Mouse (Mus musculus): Measurements from ENCODE around the gene Anks3.

Gene Anks3

DNA sequence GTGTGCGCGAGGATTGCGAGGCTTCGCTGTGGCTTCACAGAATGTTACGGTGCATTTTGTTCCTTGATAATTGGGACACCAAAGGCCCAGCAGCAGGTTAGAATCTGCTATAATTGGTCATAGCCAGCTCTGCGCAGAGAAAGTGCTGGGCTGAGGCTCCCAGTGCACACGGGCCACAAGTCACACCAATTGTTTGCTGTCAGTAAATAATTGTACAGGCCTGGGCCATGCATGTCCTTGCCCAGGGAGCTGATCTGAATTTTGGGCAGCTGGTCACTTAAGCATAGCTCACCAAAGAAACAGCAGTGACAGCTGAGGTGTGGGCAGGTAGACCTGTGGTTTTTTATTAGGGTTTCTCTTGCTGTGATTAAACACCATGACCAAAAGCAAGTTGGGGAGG is 36.0 kb downstream of the Anks3 start:
- no peak for DNase-seq (ENCODE audit: low read depth, low spot score)

DNA sequence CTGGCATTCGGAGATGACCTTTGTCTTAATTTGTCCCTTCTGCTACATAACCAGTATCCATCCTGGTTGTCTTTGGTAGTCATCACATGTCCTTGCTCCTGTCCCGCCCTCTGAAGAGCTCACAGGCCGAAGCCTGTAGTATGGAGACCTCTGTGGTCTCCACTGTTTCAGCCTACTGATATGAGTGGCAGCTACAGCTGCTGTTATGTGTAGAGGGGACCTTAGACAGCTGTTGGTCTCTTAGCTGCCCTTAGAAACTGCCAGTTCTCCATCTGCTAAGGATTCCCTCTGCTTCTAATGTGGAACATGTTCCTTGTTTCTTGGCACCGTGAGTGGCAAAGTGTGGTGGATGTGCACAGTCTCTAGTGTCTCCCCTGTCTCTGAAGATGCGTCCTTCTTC is 40.0 kb downstream of the Anks3 start:
- DNase-seq (ENCODE audit: low read depth, low spot score), result no peak

DNA sequence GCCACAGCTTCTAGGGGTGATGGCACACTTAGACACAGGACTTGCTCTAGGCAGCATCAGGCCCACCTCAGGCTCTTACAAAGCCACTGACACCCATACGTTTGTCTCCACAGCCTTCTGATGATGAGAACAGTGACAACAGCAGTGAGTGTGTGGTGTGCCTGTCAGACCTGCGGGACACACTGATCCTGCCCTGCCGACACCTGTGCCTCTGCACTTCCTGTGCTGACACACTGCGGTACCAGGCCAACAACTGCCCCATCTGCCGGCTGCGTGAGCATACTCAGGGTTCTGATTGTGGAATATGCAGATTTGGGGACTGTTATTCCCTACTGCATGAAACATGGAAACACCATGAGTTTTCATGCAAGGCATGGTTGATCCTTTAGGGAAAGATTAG is 41.5 kb downstream of the Anks3 start:
- DNase-seq (ENCODE audit: low read depth, low spot score), result no peak

DNA sequence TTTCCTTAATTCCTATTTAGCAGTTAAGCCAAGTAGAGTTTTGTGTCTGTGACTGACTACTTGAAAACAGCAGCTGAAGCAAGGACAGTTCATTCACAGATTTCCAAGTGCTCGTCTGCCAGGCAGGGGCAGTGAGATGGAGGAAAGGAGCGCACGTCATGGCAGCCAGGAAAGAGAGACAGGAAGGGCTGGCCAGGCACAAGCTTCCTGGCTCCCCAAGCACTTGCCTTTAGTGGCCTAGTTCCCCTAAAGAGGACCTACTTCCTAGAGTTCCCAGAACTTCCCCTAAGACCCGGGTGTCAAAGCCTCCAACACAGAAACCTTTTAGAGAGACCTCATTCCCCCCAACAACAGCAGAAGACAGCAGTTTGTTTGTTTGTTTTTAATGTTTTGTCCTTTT is 43.4 kb downstream of the Anks3 start:
- DNase-seq (ENCODE audit: low read depth, low spot score), result no peak

DNA sequence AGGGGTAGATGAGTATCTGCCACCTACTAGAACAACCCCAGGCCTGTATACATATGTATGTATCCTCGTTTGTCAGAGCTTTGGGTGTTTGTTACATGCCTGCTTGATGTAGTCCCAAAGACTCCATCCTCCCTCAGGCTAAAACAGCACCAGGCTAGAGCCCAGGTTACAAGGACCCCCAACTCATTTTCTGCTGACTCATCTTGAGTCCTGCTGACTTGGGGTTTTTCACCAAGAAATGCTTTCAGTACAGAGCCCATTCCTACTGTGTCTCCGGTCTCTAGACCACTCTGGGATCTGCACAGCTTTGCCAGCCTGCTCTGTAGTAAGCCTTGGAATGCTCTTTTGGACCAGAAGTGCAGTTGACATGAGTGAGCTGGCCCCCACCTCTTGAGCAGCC is 47.4 kb downstream of the Anks3 start:
- DNase-seq (ENCODE audit: low read depth, low spot score), result no peak

DNA sequence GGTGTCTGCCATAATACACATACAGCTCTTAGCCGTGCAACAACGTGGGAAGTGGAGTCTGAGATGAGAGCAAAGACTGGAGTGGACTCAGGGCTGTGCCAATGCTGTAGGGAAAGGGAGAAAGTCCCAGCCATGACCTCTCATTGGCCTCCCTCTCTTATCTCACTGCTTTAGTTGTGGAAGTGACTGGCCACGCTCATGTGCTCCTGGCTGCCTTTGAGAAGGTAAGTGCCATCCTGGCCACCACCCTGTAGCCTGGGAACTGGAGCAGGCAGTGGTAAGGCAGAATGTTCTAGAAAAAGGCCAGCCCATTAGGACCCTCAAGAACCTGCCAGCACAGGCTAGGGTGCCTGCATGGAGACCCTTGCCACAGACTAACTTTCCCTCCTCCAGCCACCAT is 48.1 kb downstream of the Anks3 start:
- DNase-seq (ENCODE audit: low read depth, low spot score), result no peak

DNA sequence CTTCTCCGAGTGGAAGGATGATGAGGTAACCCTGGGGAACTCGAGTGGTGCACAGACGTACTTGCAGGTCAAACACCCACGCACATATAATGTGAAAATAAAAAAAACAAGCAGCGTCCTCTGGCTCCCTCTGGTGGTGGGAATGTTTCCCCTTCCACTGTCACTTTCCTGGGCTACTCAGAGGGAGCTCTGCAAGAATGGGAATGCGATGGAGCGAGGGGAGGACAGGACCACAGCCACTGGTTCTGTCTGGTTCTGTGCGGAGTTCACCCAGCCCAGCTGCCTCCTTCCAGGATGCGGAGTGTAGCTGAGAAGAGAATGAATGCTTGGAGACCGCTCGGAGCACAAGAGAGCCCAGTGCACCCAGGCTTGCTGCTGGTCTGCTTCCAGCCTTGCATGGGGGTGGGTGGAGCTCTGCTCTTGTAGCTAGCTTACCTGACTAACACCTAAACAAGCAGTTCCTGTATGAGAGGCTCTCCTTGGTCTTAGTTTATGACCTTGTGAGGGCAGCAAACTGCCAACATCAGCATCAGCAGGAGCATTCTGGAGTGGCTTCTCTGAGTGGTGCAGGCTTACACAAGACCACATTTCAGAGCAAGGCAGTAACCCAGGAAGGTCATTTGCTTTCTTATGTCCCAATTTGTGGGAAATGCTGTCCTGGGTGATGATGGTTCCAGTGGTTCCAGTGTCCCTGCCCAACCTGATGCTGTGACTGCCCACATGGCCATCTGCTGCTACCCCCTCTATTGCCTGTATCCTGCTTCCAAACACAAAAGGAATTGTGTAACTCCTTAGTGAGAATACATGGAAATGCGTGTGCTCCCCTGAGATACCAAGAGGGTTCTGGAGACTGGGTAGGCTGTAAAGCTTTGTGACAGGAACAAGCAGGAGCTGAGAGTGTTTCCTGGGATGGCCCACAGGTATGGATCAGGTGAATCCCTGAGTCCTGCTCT is 49.9 kb downstream of the Anks3 start:
- DNase-seq (ENCODE audit: low read depth, low spot score), result peak; percentile 88

DNA sequence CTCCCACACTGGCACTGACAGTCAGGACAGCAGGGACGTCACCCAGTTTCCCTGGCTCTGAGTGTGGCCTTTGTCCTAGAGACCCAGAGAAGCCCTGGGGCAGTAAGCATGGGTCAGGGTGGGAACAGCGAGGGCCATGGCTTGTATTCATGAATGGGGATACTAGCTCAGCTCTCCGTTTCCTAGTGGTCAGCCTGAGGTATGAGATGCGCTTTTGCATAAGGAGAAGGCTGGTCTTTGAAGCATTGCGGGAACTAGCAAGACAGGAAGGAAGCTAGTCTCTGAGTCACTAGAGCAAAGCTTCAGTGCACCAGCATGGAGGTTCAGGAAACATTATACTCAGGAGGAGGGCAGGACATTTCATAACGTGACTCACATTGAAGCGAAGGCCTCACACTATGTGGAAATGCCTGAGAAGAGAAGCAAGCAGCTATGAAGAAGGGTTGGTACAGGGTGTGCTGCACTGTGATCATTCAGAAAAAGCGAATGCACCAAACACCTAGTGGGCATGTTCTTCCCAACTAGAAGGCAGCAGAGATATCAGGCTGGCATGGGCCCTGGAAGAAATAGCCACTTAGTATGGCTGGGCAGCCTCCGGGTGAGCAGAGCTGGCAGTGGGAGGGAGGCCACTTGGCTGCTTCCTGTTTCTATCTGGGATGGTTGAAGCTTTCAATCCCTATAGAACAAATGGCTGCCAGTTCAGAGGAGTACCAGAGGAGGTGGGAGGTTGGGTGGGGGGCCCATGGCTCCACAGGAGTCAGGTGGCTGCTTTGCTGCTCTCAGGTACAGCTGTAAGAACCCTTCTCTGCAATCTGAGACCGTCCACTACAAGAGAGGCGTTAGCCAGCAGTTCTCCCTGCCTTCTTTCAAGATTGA is 50.9 kb downstream of the Anks3 start:
- DNase-seq (ENCODE audit: low read depth, low spot score), result peak; percentile 39

DNA sequence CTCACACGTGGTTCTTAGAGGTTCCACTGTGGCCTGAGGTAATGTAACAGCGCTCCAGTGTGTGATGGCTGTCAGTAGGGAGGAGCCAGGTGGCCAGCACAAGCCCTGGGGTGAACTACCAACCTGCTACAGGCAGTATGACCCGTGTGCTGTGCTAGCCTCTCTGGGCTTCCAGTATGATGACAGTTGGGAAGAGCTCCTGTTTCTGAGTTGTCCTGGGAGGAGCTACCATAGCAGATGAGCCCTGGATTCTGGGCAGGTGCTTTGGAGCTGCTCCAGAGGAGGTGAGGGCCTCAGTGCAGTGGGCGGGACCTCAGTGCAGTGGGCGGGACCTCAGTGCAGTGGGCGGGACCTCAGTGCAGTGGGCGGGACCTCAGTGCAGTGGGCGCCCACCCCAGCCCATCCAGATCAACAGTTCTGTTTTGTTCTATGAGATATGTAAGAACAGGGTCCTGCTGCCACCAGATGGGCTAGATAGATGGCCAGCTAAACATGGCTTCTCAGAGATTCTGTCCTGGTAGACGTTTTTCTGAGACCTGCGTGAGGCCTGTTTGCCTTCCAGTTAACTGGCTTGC is 51.8 kb downstream of the Anks3 start:
- DNase-seq (ENCODE audit: low read depth, low spot score), result no peak

DNA sequence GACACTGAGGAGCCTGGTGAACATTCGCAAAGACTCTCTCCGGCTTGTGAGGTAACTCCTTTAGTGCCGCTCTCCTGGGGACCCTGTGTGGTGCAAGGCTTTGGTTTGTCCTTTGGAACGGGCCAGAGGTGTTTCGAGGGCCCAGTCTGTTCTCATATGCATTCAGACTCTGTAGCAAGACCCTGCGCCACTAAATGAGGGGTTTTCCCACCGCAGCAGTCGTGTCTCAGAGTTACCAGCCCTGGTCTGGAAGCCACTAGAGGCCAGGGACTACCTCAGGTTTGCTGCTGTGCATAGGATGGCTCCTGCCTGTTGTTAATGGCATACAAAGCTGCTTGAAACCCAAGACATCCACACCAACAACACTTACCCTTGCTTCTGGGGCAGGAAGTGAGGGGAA is 53.2 kb downstream of the Anks3 start:
- DNase-seq (ENCODE audit: low read depth, low spot score), result no peak

DNA sequence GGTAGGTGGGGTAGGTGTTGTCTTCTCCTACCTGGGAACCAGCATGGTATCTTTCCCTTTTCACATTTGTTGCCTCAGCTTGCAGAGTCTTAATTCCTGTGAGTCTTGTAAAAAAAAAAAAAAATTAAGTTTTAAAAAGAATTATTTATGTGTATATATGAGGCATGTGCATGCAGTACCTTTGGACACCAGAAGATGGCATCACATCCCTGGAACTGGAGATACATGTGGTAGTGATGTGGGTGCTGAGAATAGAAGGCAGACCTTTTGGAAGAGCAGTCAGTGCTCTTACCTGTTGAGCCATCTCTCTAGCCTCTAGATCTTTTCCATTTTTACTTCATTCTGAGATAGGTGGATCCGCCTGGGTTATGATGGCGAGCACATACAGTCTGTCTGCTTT is 54.3 kb downstream of the Anks3 start:
- no peak for DNase-seq (ENCODE audit: low read depth, low spot score)

DNA sequence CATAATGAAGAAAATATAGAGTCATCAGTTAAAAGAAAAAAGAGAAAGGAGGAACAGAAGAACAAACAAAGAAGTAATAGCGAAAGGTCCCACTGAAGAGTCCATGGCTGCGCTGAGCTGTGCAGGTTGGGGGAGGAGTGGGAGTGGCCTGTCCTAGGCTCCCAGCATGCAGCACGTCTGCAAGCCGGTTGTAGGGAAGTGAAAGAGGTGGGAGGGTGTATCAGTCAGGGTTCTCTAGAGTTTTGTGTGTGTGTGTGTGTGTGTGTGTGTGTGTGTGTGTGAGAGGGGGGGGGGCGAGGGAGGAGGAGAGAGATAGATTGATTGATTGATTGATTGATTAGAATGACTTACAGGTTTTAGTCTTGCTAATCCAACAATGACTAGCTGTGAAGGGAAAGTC is 56.0 kb downstream of the Anks3 start:
- no peak for DNase-seq (ENCODE audit: low read depth, low spot score)

DNA sequence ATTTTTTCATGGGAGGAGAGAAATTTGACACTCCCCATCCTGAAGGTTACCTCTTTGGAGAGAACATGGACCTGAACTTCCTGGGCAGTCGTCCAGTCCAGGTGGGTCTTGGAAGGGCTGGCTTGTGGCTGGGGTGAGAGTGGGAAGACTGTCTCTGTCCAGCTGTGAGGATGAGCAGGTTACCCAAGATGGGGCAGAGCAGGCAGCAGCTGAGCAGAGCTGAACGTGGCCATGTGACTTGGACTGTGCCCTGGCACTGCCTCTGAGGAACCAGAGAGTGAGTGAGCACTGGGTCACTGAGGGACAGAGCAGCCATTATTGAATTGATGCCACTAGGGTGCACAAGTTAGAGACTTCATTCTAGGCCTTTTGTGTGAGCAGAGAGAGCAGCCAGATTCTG is 56.6 kb downstream of the Anks3 start:
- no peak for DNase-seq (ENCODE audit: low read depth, low spot score)

DNA sequence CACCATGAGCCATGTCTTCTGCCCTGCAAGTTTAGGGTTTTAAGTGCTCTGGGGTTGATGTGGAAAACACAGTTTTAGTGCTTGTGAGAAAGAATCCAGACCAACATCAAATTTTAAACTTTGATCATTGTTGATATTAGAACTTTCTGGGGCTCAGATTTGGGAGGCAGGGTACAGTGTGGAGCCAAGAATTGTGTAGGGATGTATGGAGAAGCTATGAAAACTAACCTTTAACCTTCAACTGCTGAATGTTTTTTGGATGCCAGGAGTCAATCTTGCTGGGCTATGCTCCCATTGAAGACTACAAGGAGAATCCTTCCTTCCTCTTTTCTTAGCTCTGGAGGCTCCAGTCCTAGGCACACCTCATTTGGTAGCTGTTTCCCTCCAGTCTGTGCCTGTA is 57.4 kb downstream of the Anks3 start:
- no peak for DNase-seq (ENCODE audit: low read depth, low spot score)

DNA sequence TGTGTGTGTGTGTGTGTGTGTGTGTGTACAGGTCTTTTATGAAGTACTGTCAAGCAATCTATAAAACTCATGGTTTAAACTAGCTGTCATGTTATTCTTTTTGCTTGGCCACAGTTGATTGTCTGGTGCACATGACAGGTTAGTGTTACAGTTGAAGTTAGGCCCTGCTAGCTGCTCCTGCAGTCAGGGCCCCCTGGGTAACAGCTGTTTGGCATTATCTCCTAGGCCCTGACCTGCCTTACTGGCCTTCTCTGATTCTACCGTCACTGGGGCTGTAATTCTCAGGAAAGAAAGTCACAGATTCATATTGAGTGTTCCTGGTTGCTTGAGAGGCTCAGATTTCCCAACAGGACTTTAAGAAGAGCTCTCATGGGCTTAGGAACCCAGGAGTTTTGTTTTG is 58.4 kb downstream of the Anks3 start:
- DNase-seq (ENCODE audit: low read depth, low spot score), result no peak

DNA sequence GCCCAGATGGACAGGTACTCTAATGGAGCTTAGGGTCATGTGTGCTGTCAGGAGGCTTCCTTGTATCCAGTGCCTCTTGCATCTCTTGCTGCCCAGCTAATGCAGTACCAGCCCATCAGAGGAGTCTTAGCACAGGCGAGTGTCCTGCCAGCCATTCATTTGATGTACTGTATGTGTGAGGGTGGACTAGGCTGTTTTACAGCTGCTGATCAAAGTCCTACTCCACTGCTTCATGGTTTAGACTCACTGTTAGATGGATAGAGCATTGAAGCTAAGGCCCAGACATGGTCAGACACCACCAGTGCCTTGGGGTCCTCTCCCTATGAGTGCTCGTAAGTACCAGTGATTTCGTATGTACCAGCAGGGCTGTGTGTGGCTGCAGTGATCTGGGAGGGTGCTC is 59.1 kb downstream of the Anks3 start:
- DNase-seq (ENCODE audit: low read depth, low spot score), result no peak

DNA sequence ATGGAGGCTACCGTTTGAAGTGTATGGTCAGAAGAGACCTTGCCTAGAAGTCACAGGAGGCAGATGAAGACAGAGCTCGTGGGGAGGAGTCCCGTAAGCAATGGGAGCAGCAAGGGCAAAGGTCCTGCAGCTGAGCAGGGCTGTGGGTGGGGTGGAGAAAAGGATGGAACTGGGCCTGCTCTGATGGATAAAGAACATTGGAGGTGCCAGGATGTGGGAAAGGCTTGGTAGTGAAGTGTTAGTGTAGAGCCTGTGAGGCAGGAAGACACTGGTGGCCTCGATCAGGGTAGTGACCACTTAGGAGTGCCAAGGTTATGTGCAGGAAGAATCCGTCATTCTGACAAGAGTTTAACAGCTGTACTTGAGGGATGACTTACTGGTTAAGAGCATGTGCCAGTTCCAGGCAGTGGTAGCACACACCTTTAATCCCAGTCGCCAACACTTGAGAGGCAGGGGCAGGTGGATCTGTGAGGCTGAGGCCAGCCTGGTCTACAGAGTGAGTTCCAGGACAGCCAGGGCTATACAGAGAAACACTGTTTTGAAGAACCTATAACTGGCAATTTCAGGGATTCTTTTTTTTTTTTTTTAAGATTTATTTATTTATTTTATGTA is 60.4 kb downstream of the Anks3 start:
- DNase-seq (ENCODE audit: low read depth, low spot score), result no peak

DNA sequence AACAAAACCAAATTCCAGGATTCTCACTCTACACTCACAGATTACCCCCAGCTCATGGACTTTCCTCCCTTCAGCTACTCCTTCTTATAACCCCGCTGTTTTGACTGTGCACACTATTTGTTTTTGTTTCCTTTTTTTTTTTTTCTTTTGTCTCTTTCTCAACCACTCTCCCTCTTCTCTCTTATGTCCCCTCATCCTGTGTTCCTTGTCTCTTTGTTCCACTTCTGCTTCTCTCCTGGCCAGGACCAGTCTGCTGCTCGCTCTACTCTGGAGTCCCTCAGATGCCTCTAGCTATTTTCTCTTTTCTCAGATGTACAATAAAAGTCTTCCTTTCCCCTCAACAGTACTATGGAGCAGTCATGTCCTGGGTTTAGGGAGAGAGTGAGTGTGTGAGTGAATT is 61.6 kb downstream of the Anks3 start:
- no peak for DNase-seq (ENCODE audit: low read depth, low spot score)

DNA sequence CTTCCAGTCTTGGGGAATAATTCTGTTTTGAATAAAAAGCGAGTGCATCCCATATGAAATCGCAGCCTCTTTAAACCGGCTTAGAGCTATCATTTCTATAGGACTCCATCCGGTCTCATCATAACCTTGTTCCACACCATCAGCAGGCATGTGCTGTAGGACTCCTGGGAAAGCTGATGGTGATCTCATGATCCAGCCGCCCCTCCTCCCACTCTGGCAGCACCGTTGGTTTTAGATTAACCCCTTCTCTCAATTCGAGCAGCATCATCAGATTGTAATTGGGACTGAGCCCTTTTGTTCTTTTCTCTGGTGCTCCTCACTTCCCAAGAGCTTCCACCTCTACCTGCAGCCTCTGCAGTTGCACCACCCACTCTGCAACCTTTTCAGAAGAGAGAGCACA is 62.8 kb downstream of the Anks3 start:
- no peak for DNase-seq (ENCODE audit: low read depth, low spot score)

DNA sequence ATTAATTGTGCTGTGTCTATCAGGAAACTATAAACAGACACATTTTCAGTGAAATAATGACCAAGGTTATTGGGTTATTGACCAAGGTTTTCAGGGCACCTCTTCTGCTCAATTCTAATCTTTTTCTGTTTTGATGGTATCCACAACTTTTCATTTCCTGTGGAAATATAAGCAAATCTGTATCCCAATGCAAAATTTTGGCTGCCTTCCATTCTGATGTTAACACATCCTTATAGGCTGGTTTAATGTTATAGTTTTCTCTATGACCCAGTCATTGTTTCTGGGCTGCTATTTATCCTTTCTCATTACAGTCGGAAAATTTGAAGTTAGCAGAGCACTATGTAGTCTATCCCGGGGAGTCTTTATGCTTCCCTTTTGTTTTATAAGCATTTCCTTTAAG is 64.3 kb downstream of the Anks3 start:
- no peak for DNase-seq (ENCODE audit: low read depth, low spot score)

DNA sequence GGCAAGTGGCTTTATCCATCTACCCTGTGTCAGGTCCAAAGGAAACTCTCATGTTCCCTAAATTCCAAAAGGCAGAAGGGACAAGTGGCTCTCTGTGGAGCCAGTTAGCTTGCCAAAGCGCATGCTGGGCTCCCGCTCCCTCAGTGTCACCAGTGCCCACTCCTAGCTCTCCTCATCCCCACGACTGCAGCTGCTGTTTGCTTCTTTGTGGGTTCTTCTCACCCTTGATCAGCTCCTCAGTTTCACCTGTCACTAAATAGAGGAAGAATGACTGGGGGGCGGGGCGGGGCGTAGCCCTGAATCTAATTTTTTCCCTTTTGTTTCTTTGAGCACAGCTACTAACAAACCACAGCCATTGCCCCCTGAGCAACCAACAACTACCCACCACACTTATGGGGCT is 65.1 kb downstream of the Anks3 start:
- no peak for DNase-seq (ENCODE audit: low read depth, low spot score)

DNA sequence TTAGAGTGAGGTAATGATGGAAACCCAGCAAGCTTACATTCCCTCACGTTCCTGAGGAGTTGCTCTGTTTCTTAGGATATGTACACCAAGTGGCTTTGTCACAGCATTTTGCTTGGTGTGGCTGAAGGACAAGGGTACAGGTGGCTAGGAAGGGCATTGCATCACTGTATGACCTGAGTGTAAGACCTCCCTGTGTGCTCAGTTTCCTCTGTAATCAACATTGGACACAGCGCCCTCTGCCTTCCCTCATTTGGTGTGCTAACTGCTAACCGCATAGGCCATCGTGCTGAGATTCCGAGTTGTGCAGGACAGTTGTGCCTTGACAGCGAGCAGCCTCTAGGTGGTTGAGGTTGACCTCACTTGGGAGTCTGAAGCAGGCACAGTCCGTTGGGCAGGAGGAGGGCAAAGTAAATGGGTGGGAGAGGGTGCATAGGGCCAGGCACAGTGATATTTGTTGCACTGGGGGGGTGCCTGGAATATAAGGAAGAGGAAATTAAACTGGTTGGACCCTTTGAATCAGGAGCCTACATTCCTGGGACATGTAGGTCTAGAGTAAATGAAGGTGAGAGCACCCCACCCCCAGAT is 66.8 kb downstream of the Anks3 start:
- DNase-seq (ENCODE audit: low read depth, low spot score), result no peak

Measured in mesoderm, embryonic 11.5 days (tissue).